Mouse (Mus musculus): Measurements from ENCODE around the gene Cmklr1.

DNA sequence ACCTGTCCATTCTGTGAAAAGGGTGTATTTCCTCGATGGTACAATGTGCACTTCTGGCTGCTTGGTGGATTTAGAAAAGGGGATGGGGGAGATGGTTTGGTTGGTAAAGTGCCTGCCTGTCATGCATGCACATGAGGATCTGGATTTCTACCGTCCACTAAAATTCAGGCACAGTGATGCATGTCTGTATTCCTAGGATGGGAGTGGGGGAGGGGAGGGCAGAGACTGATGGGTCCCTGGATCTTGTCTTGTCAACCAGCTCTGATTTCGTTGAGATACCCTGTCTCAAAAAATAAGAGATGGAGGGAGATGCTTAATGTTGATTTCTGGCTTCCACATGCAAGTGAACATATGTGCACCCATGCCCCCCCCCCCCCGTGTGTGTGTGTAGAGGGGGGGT lies 43.8 kb upstream of the Cmklr1 start:
- TF ChIP-seq EP300 (IDR thresholded peaks at IDR 0.05; ENCODE audit: low read depth) = no peak
- no peak for TF ChIP-seq CTCF (IDR thresholded peaks at IDR 0.05; ENCODE audit: low read depth)

All from heart, postnatal 0 days (tissue).